Mouse (Mus musculus): ENCODE results near the gene Atl3. TPM values are rescaled to one million over a fixed set of nuclear protein-coding genes. Genes with fewer than 3 reads are reported as not detected.

The Atl3 gene
- polyA plus RNA-seq, 1 experiment, result 16.6 TPM

GRCm38 (mm10) chr19:7502432-7502831 lies 8.6 kb downstream of the Atl3 start:
- DNase-seq (ENCODE audit: low read depth), result no peak
- TF ChIP-seq CTCF (IDR thresholded peaks at IDR 0.05; ENCODE audit: borderline replicate concordance, extremely low read depth, insufficient read depth, insufficient read length), result no peak
- TF ChIP-seq POLR2A (IDR thresholded peaks at IDR 0.05; ENCODE audit: borderline replicate concordance, extremely low read depth, insufficient read depth, insufficient read length, poor library complexity, severe bottlenecking), result no peak

- DNase-seq (ENCODE audit: low read depth), result no peak
- TF ChIP-seq POLR2A (IDR thresholded peaks at IDR 0.05; ENCODE audit: borderline replicate concordance, extremely low read depth, insufficient read depth, insufficient read length, poor library complexity, severe bottlenecking) (no peak), CTCF (IDR thresholded peaks at IDR 0.05; ENCODE audit: borderline replicate concordance, extremely low read depth, insufficient read depth, insufficient read length) (no peak)
Observed at GRCm38 (mm10) chr19:7506321-7506720, 12.5 kb downstream of the Atl3 start.

- peak; percentile 7; the same call in 1 of the 2 replicates for TF ChIP-seq CTCF (IDR thresholded peaks at IDR 0.05; ENCODE audit: borderline replicate concordance, extremely low read depth, insufficient read depth, insufficient read length)
- no peak for TF ChIP-seq POLR2A (IDR thresholded peaks at IDR 0.05; ENCODE audit: borderline replicate concordance, extremely low read depth, insufficient read depth, insufficient read length, poor library complexity, severe bottlenecking)
- no peak for DNase-seq (ENCODE audit: low read depth)
Observed at GRCm38 (mm10) chr19:7508026-7508425, 14.2 kb downstream of the Atl3 start.

- TF ChIP-seq CTCF (IDR thresholded peaks at IDR 0.05; ENCODE audit: borderline replicate concordance, extremely low read depth, insufficient read depth, insufficient read length) (no peak), POLR2A (IDR thresholded peaks at IDR 0.05; ENCODE audit: borderline replicate concordance, extremely low read depth, insufficient read depth, insufficient read length, poor library complexity, severe bottlenecking) (no peak)
- no peak for DNase-seq (ENCODE audit: low read depth)
Observed at GRCm38 (mm10) chr19:7516437-7516836, 22.6 kb downstream of the Atl3 start.

DNA sequence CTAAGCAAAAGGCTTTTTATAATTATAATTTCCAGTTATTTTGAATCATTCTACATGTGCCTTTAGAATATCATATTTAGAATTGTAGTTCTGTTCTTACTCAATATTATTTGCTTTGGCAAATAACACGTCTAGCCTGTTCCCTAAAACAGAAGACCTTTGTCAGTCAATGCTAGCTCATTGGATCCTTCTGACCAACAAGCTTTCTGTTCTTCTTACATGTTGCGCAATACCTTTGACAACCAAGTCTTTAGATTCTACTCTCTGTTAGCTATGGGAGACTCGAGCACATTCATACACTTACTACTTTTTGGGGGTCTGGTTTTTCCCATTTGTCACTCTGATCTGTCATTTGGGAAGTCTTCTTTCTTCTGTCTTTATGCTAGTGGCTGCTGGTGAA lies 27.8 kb downstream of the Atl3 start:
- TF ChIP-seq CTCF (IDR thresholded peaks at IDR 0.05; ENCODE audit: borderline replicate concordance, extremely low read depth, insufficient read depth, insufficient read length) (no peak), POLR2A (IDR thresholded peaks at IDR 0.05; ENCODE audit: borderline replicate concordance, extremely low read depth, insufficient read depth, insufficient read length, poor library complexity, severe bottlenecking) (no peak)
- DNase-seq (ENCODE audit: low read depth), result no peak

DNA sequence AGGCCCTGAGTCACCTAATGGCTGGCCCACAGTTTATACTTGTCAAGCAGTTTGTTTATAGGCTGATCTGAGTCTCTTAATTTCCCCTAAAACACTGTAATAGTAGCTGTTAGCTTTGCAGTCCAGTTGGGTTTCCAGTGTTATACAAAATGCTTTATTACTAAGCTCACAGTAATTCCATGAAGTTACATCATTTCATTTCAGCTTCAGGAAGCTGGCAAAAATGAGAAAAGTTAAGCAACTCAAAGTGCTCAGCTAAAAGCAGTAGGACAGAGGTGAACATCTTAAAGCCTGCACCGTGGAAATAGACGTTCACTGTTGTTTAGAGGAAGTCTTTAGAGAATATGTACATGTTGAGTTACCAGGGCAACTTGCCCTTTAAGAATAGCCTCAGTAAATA lies 29.0 kb downstream of the Atl3 start:
- no peak for DNase-seq (ENCODE audit: low read depth)
- TF ChIP-seq CTCF (IDR thresholded peaks at IDR 0.05; ENCODE audit: borderline replicate concordance, extremely low read depth, insufficient read depth, insufficient read length), result no peak
- TF ChIP-seq POLR2A (IDR thresholded peaks at IDR 0.05; ENCODE audit: borderline replicate concordance, extremely low read depth, insufficient read depth, insufficient read length, poor library complexity, severe bottlenecking), result no peak

DNA sequence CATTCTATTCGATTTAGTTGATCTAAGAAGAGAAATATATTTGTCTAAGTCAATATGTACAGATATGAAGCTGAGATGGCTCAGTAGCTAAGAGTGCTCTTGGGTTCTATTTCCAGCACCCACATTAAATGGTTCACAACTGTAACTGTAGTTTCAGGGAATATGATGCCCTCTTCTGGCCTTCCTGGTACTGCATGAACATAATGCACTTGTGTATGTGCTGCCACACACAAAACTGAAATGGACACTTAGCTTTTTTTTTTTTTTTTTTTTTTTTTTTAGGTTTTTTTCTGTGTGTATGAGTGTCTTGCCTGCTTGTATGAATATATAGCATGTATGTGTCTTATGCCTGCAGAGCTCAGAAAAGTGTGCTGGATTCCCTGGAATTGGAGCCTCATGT lies 29.5 kb downstream of the Atl3 start:
- DNase-seq (ENCODE audit: low read depth), result no peak

DNA sequence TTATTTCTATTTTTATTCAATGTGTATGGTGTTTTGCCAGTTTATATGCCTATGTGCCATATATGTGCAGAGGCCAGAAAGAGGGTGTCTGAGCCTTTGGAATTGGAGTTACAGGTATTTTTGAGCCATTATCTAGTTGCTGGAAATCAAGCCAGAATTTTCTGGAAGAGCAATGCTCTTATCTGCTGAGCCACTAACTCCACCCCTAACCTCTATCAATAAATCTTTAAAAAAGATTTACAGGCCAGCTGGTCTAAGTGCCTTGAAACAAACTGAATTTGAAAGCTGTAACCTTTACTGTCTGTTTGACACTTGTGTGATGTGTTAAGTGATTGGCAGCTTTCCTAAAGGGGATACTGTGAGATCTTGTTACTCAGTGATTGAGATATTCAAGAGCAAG lies 29.9 kb downstream of the Atl3 start:
- no peak for TF ChIP-seq CTCF (IDR thresholded peaks at IDR 0.05; ENCODE audit: borderline replicate concordance, extremely low read depth, insufficient read depth, insufficient read length)
- TF ChIP-seq POLR2A (IDR thresholded peaks at IDR 0.05; ENCODE audit: borderline replicate concordance, extremely low read depth, insufficient read depth, insufficient read length, poor library complexity, severe bottlenecking), result no peak
- no peak for DNase-seq (ENCODE audit: low read depth)

More for the DNA sequence above, 29.5 kb downstream of the Atl3 start:
- TF ChIP-seq POLR2A (IDR thresholded peaks at IDR 0.05; ENCODE audit: borderline replicate concordance, extremely low read depth, insufficient read depth, insufficient read length, poor library complexity, severe bottlenecking) (no peak), CTCF (IDR thresholded peaks at IDR 0.05; ENCODE audit: borderline replicate concordance, extremely low read depth, insufficient read depth, insufficient read length) (no peak)

GRCm38 (mm10) chr19:7524879-7525278 lies 31.0 kb downstream of the Atl3 start:
- no peak for TF ChIP-seq POLR2A (IDR thresholded peaks at IDR 0.05; ENCODE audit: borderline replicate concordance, extremely low read depth, insufficient read depth, insufficient read length, poor library complexity, severe bottlenecking)
- TF ChIP-seq CTCF (IDR thresholded peaks at IDR 0.05; ENCODE audit: borderline replicate concordance, extremely low read depth, insufficient read depth, insufficient read length), result no peak
- DNase-seq (ENCODE audit: low read depth), result no peak

DNA sequence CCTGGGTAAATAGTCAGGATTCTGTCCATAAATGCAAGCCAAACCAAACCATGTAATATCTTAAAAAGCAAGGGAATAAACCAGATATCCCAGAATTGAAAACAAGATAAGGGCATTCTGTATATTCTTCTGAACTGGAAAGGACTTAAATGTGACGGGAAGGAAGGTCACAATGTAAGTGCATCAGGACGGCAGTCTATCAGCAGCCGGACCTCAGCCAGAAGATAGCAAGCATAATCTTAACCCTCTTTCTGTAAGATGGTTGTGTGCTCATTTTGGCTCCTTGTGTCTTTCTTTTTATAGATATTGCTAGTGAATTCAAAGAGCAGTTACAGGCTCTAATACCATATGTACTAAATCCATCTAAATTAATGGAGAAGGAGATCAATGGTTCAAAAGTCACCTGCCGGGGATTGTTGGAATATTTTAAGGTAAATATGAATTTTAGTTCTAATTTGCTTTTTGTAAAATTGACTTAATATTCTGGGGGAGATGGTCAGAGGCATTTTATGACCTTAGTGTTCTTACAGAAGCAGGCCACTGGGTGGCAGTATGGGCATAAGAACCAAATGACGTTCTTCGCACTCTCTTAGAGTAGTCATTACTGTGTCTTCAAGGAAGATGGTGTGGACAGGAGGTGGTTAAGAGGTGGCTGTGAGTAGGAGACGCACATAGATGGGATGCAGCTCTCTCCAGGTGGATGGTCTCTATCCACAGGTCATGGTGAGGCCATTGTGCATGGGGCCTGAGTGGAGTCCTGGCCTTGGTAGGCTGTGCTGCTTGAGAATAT lies 35.0 kb downstream of the Atl3 start:
- peak; percentile 85 for DNase-seq (ENCODE audit: low read depth)
- peak; percentile 71; the same call in 1 of the 2 replicates for TF ChIP-seq CTCF (IDR thresholded peaks at IDR 0.05; ENCODE audit: borderline replicate concordance, extremely low read depth, insufficient read depth, insufficient read length)
- TF ChIP-seq POLR2A (IDR thresholded peaks at IDR 0.05; ENCODE audit: borderline replicate concordance, extremely low read depth, insufficient read depth, insufficient read length, poor library complexity, severe bottlenecking), result no peak

GRCm38 (mm10) chr19:7531906-7532305 lies 38.1 kb downstream of the Atl3 start:
- TF ChIP-seq POLR2A (IDR thresholded peaks at IDR 0.05; ENCODE audit: borderline replicate concordance, extremely low read depth, insufficient read depth, insufficient read length, poor library complexity, severe bottlenecking) (no peak), CTCF (IDR thresholded peaks at IDR 0.05; ENCODE audit: borderline replicate concordance, extremely low read depth, insufficient read depth, insufficient read length) (no peak)
- no peak for DNase-seq (ENCODE audit: low read depth)

DNA sequence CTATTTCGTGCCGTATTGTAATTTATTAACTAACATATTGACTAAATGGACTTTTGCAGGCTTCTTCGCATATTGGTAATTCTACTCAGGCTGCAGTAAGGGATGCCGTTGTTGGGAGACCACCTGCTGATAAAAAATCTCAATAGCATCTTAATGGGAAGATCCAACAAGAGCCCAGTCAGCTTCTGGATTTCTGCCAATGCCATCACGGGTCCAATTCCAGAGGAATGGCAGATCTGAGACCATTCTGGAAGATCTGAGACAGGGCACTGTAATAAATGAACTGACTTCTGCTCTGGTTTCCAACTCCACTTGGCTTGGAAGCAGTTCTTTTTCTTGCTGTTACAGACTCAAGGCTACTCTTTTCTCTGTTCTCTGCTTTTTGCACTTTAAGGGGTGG lies 40.1 kb downstream of the Atl3 start:
- no peak for TF ChIP-seq CTCF (IDR thresholded peaks at IDR 0.05; ENCODE audit: borderline replicate concordance, extremely low read depth, insufficient read depth, insufficient read length)
- TF ChIP-seq POLR2A (IDR thresholded peaks at IDR 0.05; ENCODE audit: borderline replicate concordance, extremely low read depth, insufficient read depth, insufficient read length, poor library complexity, severe bottlenecking), result no peak
- DNase-seq (ENCODE audit: low read depth), result peak; percentile 59

Data from brain, embryonic 14.5 days (tissue).